Mouse (Mus musculus): Measurements from ENCODE around the gene Abcb9. TPM values are rescaled to one million over a fixed set of nuclear protein-coding genes. Genes with fewer than 3 reads are reported as not detected.

Abcb9 gene
- polyA plus RNA-seq, 1 experiment from 2014 or later = 8.3 TPM

DNA sequence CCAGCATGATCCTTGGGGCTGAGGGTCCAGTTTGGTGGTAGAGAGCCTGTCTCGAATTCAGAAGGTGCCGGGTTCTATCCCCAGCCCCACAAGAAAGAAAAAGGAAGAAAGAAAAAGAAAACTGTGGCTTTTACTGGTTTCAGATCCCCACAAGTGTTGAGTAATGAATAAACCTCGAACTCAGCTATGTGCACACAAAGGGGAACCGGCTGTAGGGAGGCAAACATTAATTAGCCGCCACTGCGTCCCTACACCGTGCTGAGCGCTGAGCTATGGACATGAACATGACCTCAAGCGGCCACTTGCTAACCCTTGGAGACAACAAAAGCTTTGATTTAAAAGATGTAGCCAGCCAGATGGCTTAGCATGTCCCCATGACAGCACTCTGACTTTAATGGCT lies 70.5 kb downstream of the Abcb9 start:
- Histone ChIP-seq H3K4me3 (no peak overlapping the region), H3K4me2 (peak overlapping the region; percentile 13; the same call in 1 of the 2 replicates), H3K4me1 (replicated peaks) (peaks cover 81% of the 10 kb centered on the region), H3K27me3 (no peaks in the 10 kb centered on the region), H3K36me3 (peaks cover 27% of the 10 kb centered on the region), H3K27ac (peak overlapping the region; percentile 75), H3K9ac (peak overlapping the region; percentile 59; the same call in 1 of the 2 replicates), H3K9me3 (no peaks in the 10 kb centered on the region)
- no peak for ATAC-seq (ENCODE audit: low FRiP score)
- WGBS = 36% methylated on average over 9 of the region's 9 CpGs

DNA sequence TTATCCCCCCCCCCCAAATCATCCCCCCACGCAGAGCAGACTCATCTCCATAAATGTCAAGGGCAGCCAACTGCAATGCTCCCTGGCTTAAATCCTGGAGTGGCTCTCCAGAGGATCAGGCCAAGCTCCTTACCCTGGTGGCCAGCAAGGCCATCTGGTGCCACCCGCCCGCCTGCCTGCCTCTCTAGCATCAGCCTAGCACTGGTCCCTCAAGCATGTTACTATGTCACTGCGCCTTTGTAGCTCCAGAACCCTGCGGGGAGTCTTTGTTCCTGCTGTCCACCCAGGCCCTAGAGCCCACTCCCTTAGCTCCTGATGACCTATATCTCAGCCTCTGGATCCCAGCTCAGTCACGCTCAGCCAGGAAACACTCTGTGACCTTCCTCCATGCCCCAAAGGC lies 70.9 kb downstream of the Abcb9 start:
- Histone ChIP-seq H3K9me3 (no peaks in the 10 kb centered on the region), H3K4me2 (peak overlapping the region; percentile 13; the same call in 1 of the 2 replicates), H3K27ac (peak overlapping the region; percentile 75), H3K9ac (peak overlapping the region; percentile 59; the same call in 1 of the 2 replicates), H3K27me3 (no peaks in the 10 kb centered on the region), H3K4me3 (no peak overlapping the region), H3K4me1 (replicated peaks) (peaks cover 81% of the 10 kb centered on the region), H3K36me3 (peaks cover 27% of the 10 kb centered on the region)
- WGBS = 46% methylated on average over 6 of the region's 6 CpGs
- ATAC-seq (ENCODE audit: low FRiP score) = no peak

DNA sequence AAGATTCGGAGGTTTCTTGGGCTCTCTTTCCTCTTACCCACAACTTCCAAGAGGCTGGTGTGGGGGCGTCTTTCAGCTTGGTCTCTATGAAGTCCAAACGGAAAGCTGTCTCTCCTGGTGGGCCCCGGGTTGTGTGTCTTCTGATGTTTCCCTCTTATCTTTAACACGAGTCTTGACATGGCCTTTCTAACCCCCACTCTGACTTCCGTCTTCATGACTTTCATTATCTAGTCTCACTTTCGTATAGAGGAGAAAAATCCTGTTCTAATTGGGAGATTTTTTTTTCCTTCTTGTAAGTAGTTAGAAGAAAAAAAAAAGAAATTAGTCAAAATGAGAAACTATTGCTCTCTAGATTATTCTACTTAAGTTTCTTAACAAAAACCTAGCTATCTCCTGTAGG lies 73.2 kb downstream of the Abcb9 start:
- H3K27me3 ChIP-seq = no peaks in the 10 kb centered on the region
- H3K9ac ChIP-seq = no peak overlapping the region
- peaks cover 81% of the 10 kb centered on the region for H3K4me1 ChIP-seq (replicated peaks)
- no peak for ATAC-seq (ENCODE audit: low FRiP score)
- H3K9me3 ChIP-seq = no peaks in the 10 kb centered on the region
- no peak overlapping the region for H3K27ac ChIP-seq
- whole genome bisulfite sequencing = 86% methylated on average over 7 of the region's 7 CpGs
- H3K4me3 ChIP-seq = no peak overlapping the region
- no peak overlapping the region for H3K4me2 ChIP-seq
- H3K36me3 ChIP-seq = peaks cover 24% of the 10 kb centered on the region

DNA sequence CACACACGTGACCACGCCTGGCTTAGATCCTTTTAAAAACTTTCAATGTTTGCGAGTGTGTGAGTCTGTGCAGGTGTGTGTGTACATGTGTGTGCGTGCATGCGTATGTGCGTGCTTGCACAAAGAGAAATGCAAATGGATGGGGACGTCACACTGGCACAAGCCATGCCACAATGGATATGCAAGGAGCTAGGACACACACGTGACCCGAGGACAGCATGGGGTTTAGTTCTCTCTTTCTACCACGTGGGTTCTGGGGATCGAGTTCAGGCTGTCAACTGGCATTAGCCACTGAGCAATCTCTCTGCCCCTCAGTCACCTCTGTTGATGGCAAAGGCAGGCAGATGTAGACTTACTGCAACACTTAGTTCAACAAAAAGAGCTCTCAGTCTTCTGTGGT lies 73.9 kb downstream of the Abcb9 start:
- Histone ChIP-seq H3K4me1 (replicated peaks) (peaks cover 83% of the 10 kb centered on the region), H3K4me2 (no peak overlapping the region), H3K4me3 (no peak overlapping the region), H3K27ac (no peak overlapping the region), H3K9ac (no peak overlapping the region), H3K9me3 (no peaks in the 10 kb centered on the region), H3K36me3 (peaks cover 24% of the 10 kb centered on the region), H3K27me3 (no peaks in the 10 kb centered on the region)
- no peak for ATAC-seq (ENCODE audit: low FRiP score)
- WGBS = 73% methylated on average over 11 of the region's 11 CpGs

DNA sequence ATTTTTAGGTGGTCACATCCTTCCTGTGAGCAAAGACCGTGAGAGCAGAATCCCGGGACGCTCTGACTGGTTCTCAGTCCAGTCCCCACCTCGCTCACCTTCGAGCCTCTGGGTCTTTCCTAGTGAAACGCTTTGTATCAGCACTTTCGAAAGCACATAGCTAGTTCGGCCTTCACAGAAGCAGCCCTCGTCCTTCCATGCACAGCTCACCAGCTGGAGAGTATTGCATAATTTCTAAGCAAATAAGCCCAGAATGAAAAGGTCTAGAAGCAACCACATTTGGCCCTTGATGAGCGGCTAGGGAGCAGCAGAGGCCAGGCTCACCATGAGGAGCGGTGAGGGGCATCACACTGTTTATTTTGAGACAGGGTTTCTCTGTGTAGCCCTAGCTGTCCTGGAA lies 74.5 kb downstream of the Abcb9 start:
- Histone ChIP-seq H3K9me3 (no peaks in the 10 kb centered on the region), H3K4me1 (replicated peaks) (peaks cover 83% of the 10 kb centered on the region), H3K36me3 (peaks cover 20% of the 10 kb centered on the region), H3K9ac (no peak overlapping the region), H3K4me3 (no peak overlapping the region), H3K27ac (no peak overlapping the region; the same call in 1 of the 2 replicates), H3K4me2 (no peak overlapping the region), H3K27me3 (no peaks in the 10 kb centered on the region)
- 94% methylated on average over 11 of the region's 11 CpGs for WGBS
- ATAC-seq (ENCODE audit: low FRiP score) = no peak

DNA sequence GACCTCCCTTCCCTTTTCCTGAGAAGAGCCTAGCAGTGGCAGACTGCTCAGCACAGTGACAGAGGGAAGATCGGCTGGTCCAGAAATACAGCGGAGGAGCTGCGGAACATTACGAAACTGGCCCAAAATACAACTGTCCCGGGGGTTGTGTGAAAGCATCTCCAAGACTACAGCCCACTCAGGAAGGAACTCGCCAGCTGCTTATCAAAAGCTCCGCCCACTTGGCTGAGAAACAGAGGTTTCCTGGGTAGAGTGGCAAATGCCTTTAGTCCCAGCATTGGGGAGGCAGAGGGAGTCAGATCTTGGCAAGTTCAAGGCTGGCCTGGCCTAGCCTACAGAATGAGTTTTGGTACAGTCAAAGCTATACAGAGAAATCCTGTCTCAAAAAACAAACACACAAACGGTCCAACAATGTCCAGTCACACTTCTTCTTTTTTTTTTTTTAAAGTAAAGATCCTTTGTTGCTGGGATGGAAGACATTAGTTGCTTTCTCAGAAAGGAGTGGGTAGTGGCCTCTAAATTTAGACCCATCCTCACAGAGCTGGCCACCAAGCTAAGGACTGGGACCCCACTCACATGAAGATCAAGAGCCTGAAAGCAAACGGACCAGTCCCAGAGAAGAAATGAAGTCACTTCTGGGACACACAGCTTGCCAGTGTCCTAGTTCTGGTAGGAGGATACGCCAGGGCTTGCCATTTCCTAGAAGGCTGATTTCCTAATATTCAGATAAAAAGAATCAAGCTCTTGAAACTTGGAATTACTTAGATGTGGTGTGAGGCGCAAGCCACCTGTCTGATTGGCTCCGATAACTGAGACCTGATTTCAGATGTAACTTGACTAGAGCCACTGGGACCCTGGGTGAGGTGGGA lies 76.0 kb downstream of the Abcb9 start:
- no peaks in the 10 kb centered on the region for H3K9me3 ChIP-seq
- peaks cover 15% of the 10 kb centered on the region for H3K36me3 ChIP-seq
- ATAC-seq (ENCODE audit: low FRiP score) = no peak
- H3K4me2 ChIP-seq = 0 out of 2 replicates have a peak overlapping the region, but pooled peaks have one; percentile 1
- 70% methylated on average over 12 of the region's 12 CpGs for WGBS
- H3K27me3 ChIP-seq = no peaks in the 10 kb centered on the region
- H3K9ac ChIP-seq = no peak overlapping the region
- peaks cover 81% of the 10 kb centered on the region for H3K4me1 ChIP-seq (replicated peaks)
- H3K4me3 ChIP-seq = no peak overlapping the region
- H3K27ac ChIP-seq = peak overlapping the region; percentile 62

DNA sequence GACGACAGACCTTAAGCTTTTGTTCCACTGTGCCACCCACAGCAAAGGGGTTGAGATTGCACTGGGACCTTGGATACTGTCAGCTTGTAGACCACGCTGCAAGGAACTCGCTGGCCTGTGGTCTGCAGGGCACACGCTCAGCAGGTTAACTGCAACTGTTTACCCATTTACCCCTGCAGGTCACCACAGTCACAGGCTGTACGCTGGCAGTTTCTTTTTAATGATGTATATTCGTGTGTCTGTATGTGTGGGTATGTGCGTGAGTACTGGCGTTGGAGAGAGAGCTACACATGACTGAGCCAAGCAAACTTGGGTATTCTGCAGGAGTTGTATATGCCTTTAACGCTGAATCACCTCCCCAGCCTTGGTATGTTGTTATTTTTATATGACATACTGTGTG lies 76.9 kb downstream of the Abcb9 start:
- Histone ChIP-seq H3K9ac (no peak overlapping the region), H3K4me1 (replicated peaks) (peaks cover 81% of the 10 kb centered on the region), H3K36me3 (peaks cover 15% of the 10 kb centered on the region), H3K9me3 (no peaks in the 10 kb centered on the region), H3K4me2 (no peak overlapping the region), H3K27me3 (no peaks in the 10 kb centered on the region), H3K27ac (peak overlapping the region; percentile 20), H3K4me3 (no peak overlapping the region)
- ATAC-seq (ENCODE audit: low FRiP score) = no peak
- WGBS = 84% methylated on average over 9 of the region's 9 CpGs

DNA sequence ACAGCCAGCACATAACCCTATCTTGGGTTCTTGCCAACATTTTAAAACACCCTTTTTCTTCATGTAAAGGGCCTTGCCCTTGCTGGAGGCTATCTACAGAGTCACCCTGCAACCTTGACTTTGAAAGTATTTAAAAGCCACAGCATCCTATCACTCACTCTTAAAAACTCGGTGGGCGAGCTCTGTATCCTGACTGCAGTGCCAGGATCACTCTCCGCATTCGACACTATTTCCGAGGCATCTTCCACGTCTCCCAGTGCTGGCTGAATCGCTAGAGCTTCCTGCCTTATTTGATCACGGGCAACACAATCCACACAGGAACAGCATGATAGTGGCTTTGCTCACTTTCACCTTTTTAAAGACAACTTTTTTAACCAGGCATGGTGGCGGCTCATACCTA lies 77.7 kb downstream of the Abcb9 start:
- peak overlapping the region; percentile 13; the same call in 1 of the 2 replicates for H3K27ac ChIP-seq
- peaks cover 81% of the 10 kb centered on the region for H3K4me1 ChIP-seq (replicated peaks)
- H3K9me3 ChIP-seq = no peaks in the 10 kb centered on the region
- H3K9ac ChIP-seq = peak overlapping the region; percentile 61; the same call in 1 of the 2 replicates
- peaks cover 15% of the 10 kb centered on the region for H3K36me3 ChIP-seq
- no peaks in the 10 kb centered on the region for H3K27me3 ChIP-seq
- 79% methylated on average over 9 of the region's 9 CpGs for WGBS
- no peak for ATAC-seq (ENCODE audit: low FRiP score)
- H3K4me2 ChIP-seq = 0 out of 2 replicates have a peak overlapping the region, but pooled peaks have one; percentile 8
- H3K4me3 ChIP-seq = no peak overlapping the region

DNA sequence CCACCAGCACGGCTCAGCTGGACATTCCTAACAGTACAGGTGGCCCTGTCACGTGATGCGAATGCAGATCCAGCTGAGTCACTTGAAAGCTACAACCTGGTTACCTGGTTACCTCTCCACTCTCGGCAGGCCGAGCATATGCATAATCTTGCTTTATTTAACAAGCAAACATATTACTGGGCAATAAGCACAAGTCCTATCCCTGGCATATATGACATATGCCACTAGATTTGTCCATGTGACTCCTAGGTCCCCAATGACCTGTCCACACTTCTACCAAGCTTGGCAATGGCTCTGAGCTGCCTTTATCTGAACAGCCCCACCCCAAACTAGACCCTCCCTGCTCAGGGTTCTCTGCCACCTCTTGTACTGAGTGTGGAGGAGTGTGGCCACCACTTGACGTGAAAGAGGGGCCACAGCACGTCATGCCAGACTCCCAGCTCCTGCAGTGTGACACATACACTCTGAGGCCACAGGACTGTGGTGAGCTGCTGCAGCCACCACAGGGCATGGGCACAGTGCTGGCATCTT lies 79.2 kb downstream of the Abcb9 start:
- Histone ChIP-seq H3K36me3 (peaks cover 5% of the 10 kb centered on the region), H3K9me3 (no peaks in the 10 kb centered on the region), H3K27ac (peak overlapping the region; percentile 30; the same call in 1 of the 2 replicates), H3K9ac (no peak overlapping the region), H3K4me1 (replicated peaks) (peaks cover 90% of the 10 kb centered on the region), H3K4me3 (no peak overlapping the region), H3K4me2 (no peak overlapping the region), H3K27me3 (no peaks in the 10 kb centered on the region)
- ATAC-seq (ENCODE audit: low FRiP score) = no peak
- WGBS = 91% methylated on average over 7 of the region's 7 CpGs

DNA sequence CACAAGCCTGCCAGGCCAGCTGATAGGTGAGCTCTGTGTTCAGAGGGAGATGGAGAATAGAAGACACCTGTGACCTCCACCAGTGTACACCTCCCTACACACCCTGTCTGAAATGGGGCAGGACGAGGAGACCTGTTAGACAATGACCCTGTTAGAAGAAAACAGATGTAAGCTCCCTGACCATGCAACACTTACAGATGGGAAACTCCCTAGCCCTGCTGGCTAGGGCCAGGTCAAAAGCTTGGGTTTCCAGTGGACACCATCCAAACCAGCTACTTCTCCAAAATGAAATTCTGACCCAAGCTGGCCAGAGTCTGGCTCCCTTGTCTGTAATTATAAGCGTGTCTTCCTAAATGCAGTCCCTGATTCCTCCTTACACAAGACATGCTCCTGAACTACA lies 79.9 kb downstream of the Abcb9 start:
- WGBS = 63% methylated on average over 2 of the region's 2 CpGs
- H3K9me3 ChIP-seq = no peaks in the 10 kb centered on the region
- no peak overlapping the region for H3K4me3 ChIP-seq
- peak overlapping the region; percentile 25; the same call in 1 of the 2 replicates for H3K27ac ChIP-seq
- H3K36me3 ChIP-seq = no peaks in the 10 kb centered on the region
- no peak overlapping the region for H3K4me2 ChIP-seq
- H3K4me1 ChIP-seq (replicated peaks) = peaks cover 97% of the 10 kb centered on the region
- ATAC-seq (ENCODE audit: low FRiP score) = no peak
- no peaks in the 10 kb centered on the region for H3K27me3 ChIP-seq
- no peak overlapping the region for H3K9ac ChIP-seq

DNA sequence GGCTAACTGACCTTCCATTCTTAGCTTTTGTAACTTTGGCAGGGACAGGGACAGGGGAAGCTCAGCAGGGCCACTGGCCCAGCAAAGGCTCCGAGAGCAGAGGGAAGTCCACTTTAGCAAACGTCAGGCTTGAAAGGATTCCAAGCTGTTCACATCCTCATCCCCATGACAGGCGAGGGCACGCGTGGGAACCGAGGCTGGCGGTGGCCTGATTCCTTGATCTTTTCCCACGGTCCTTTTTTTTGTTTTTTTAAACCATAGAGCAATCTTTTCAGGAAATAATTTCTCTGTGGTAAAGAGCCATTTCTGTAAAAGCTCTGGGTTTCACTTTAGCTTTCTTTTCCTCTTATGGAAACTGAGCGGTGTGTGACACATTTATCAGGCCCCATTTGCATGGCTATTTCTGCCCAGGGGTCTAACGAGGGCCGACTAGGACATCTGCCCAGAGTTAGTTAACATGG lies 80.8 kb downstream of the Abcb9 start:
- peaks cover 7% of the 10 kb centered on the region for H3K36me3 ChIP-seq
- H3K4me3 ChIP-seq = no peak overlapping the region
- peaks cover 98% of the 10 kb centered on the region for H3K4me1 ChIP-seq (replicated peaks)
- no peaks in the 10 kb centered on the region for H3K9me3 ChIP-seq
- peak overlapping the region; percentile 91 for H3K27ac ChIP-seq
- peak overlapping the region; percentile 23; the same call in 1 of the 2 replicates for H3K4me2 ChIP-seq
- 3% methylated on average over 11 of the region's 11 CpGs for WGBS
- H3K9ac ChIP-seq = no peak overlapping the region
- ATAC-seq (ENCODE audit: low FRiP score) = no peak
- H3K27me3 ChIP-seq = no peaks in the 10 kb centered on the region

DNA sequence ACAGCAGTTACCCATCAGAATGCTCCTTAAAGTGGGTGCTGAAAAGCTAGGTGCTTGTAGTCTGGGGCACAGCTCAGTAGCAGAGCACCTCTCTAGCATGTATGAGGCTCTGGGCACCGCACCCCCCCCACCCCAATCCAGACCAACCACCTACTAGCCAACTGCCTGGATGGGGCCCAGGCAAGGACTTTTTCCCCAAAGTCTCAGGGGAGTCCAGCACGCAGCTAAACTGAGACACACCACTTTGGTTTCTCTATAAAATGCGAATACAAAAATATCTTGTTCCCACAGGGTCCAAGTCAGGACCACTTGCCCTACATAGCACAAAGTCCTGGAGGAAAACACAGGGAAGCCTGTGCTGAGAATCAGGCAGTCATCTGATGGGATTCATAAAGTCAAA lies 81.4 kb downstream of the Abcb9 start:
- Histone ChIP-seq H3K36me3 (peaks cover 12% of the 10 kb centered on the region), H3K9me3 (no peaks in the 10 kb centered on the region), H3K27me3 (no peaks in the 10 kb centered on the region), H3K9ac (no peak overlapping the region), H3K4me3 (no peak overlapping the region), H3K27ac (peak overlapping the region; percentile 91), H3K4me1 (replicated peaks) (peaks cover 94% of the 10 kb centered on the region), H3K4me2 (no peak overlapping the region; the same call in 1 of the 2 replicates)
- no peak for ATAC-seq (ENCODE audit: low FRiP score)
- 63% methylated on average over 3 of the region's 3 CpGs for WGBS

Data from hindbrain, embryonic 13.5 days (tissue).